Comparison of ENCODE assay signal across 9 mouse cellular contexts in genomic region chr1:171566777-171567176, GRCm38 (mm10). TPM values are rescaled to one million over a fixed set of nuclear protein-coding genes. Genes with fewer than 3 reads are reported as not detected.
DNase-seq lines count a peak whose midpoint lies in the region; ATAC-seq and TF ChIP-seq lines count a peak whose summit lies in the region.
"Had no signal": no experiment of that assay in that cellular context is flagged by ENCODE, and none has a peak within 500 bp of the region (broad histone marks: within the 10 kb centered on the region; RNA-seq: fewer than 3 reads in every experiment).

No protein-coding gene starts in this region.

- TF ChIP-seq CTCF in left cerebral cortex, adult 2 months (IDR thresholded peaks at IDR 0.05), result peak; percentile 79

- H3K27ac ChIP-seq in left cerebral cortex, adult 2 months, result no peak overlapping the region
- H3K27ac ChIP-seq: lung, embryonic 15.5 days had no signal

- H3K4me3 ChIP-seq in left cerebral cortex, adult 2 months, result no peak overlapping the region
- H3K4me3 ChIP-seq: lung, embryonic 15.5 days had no signal

- intact Hi-C loops in left cerebral cortex, adult 2 months (cut with DNase I), result loop anchor here (5.0 to 10.0 kb wide), 2 partner anchors 64 to 202 kb away; partner anchors contain the start of genes Alyref2 and Klhdc9
- intact Hi-C loops in heart, postnatal 36 days (cut with DNase I), result loop anchor here (1.0 to 5.0 kb wide), 3 partner anchors 63 to 244 kb away; partner anchors contain the start of gene Alyref2

- peak; percentile 22 to 28 for DNase-seq in left cerebral cortex, adult 2 months (ENCODE audit: extremely low spot score in 1 of 2, low spot score in 2 of 2)
- no peak for DNase-seq in left cerebral cortex, adult 11 months (ENCODE audit: low spot score)
- DNase-seq in cerebellum, postnatal 36 days, result peak; percentile 41 to 43
- peak; percentile 49 to 65 for DNase-seq in heart, postnatal 36 days
- DNase-seq in kidney, postnatal 36 days, result peak; percentile 39 to 71
- peak; percentile 57 to 61 for DNase-seq in spleen, postnatal 36 days (ENCODE audit: low spot score in 2 of 2)

- ATAC-seq in activated CD4-positive, CD25-positive, alpha-beta regulatory T cell, adult 4 months, result peak; percentile 71
- peak; percentile 74 for ATAC-seq in megakaryocyte-erythroid progenitor cell, adult 5-6 weeks (replicated peaks; ENCODE audit: low FRiP score, low TSS enrichment, poor library complexity, severe bottlenecking)

RNA-seq across cellular contexts. Expression of gene Cd244a, which starts 7.8 kb away (rescaled TPM):
- total RNA-seq in left cerebral cortex, adult 2 months (2021), result not detected
- polyA plus RNA-seq in activated CD4-positive, CD25-positive, alpha-beta regulatory T cell, adult 4 months (2017; shearing (Covaris generic)), result 1 to 10 TPM; 1.0 to 1.4 TPM
- total RNA-seq in heart, postnatal 36 days (2021), result under 1 TPM; 0.38 to 0.50 TPM
- total RNA-seq in megakaryocyte-erythroid progenitor cell, adult 5-6 weeks (2014; fragmentation: Nextera tagmentation), result 1.8 and 3.9 TPM in 2 replicates
- 1.7 and 2.4 TPM in 2 replicates for total RNA-seq in megakaryocyte-erythroid progenitor cell, adult 5-6 weeks (2017)

RNA-seq across cellular contexts. Expression of gene Itln1, which starts 31.7 kb away (rescaled TPM):
- total RNA-seq in left cerebral cortex, adult 2 months (2021), result not detected
- not detected for polyA plus RNA-seq in activated CD4-positive, CD25-positive, alpha-beta regulatory T cell, adult 4 months (2017; shearing (Covaris generic))
- total RNA-seq in heart, postnatal 36 days (2021), result not detected
- total RNA-seq in megakaryocyte-erythroid progenitor cell, adult 5-6 weeks (2014; fragmentation: Nextera tagmentation), result not detected in 2 replicates
- not detected in 2 replicates for total RNA-seq in megakaryocyte-erythroid progenitor cell, adult 5-6 weeks (2017)
- polyA plus RNA-seq: lung, embryonic 15.5 days had no signal

RNA-seq across cellular contexts. Expression of gene Ly9, which starts 40.4 kb away (rescaled TPM):
- total RNA-seq in left cerebral cortex, adult 2 months (2021), result not detected
- 10 to 100 TPM; 45.6 to 82.3 TPM for polyA plus RNA-seq in activated CD4-positive, CD25-positive, alpha-beta regulatory T cell, adult 4 months (2017; shearing (Covaris generic))
- under 1 TPM; 0.19 to 0.38 TPM for total RNA-seq in heart, postnatal 36 days (2021)
- total RNA-seq in megakaryocyte-erythroid progenitor cell, adult 5-6 weeks (2014; fragmentation: Nextera tagmentation), result 2.1 and 4.1 TPM in 2 replicates
- total RNA-seq in megakaryocyte-erythroid progenitor cell, adult 5-6 weeks (2017), result 5.3 and 9.6 TPM in 2 replicates
